Mouse (Mus musculus): ENCODE data around the gene Jdp2.
A peak's percentile ranks its signal among the peaks of the same experiment; 100 is the strongest.

Jdp2 gene

GRCm38 (mm10) chr12:85686466-85687216 is 87.8 kb downstream of the Jdp2 start, which contains the start of gene Batf:
Batf (plus strand) TSS chr12:85686669.
- peak; percentile 76 for DNase-seq (ENCODE audit: low read depth)

GRCm38 (mm10) chr12:85687217-85687533 is 88.3 kb downstream of the Jdp2 start:
- DNase-seq (ENCODE audit: low read depth): no peak

GRCm38 (mm10) chr12:85687846-85688245 is 89.0 kb downstream of the Jdp2 start:
- peak; percentile 76 for DNase-seq (ENCODE audit: low read depth)
